Mouse (Mus musculus): ENCODE results near the gene Gm12248. TPM values are rescaled to one million over a fixed set of nuclear protein-coding genes. Genes with fewer than 3 reads are reported as not detected.
"Not testable (repeated sequence)": the region's sequence is repeated elsewhere in the genome, so short reads cannot be mapped to it uniquely, and the experiment has no call there.

The Gm12248 gene
- polyA plus RNA-seq, 1 experiment = not detected

- H3K4me3 ChIP-seq (ENCODE audit: insufficient read depth, low read depth, low read length) = no peak overlapping the region
- H3K4me1 ChIP-seq (ENCODE audit: control insufficient read depth, insufficient read depth, insufficient read length, low read length) = no peaks in the 10 kb centered on the region
- H3K27ac ChIP-seq (replicated peaks; ENCODE audit: low read depth, low read length) = no peak overlapping the region
Measured at GRCm38 (mm10) chr11:58116560-58116959, 23.6 kb upstream of the Gm12248 start.

GRCm38 (mm10) chr11:58107664-58108337 is 14.9 kb upstream of the Gm12248 start:
- H3K27ac ChIP-seq (replicated peaks; ENCODE audit: low read depth, low read length) = no peak overlapping the region
- peaks cover 14% of the 10 kb centered on the region for H3K4me1 ChIP-seq (ENCODE audit: control insufficient read depth, insufficient read depth, insufficient read length, low read length)
- H3K4me3 ChIP-seq (ENCODE audit: insufficient read depth, low read depth, low read length) = no peak overlapping the region

- Histone ChIP-seq H3K4me1 (ENCODE audit: control insufficient read depth, insufficient read depth, insufficient read length, low read length) (peaks cover 15% of the 10 kb centered on the region), H3K4me3 (ENCODE audit: insufficient read depth, low read depth, low read length) (no peak overlapping the region), H3K27ac (replicated peaks; ENCODE audit: low read depth, low read length) (no peak overlapping the region)
Measured at GRCm38 (mm10) chr11:58107009-58107408, 14.1 kb upstream of the Gm12248 start.

- Histone ChIP-seq H3K4me1 (ENCODE audit: control insufficient read depth, insufficient read depth, insufficient read length, low read length) (peaks cover 15% of the 10 kb centered on the region), H3K4me3 (ENCODE audit: insufficient read depth, low read depth, low read length) (peak overlapping the region; percentile 86), H3K27ac (replicated peaks; ENCODE audit: low read depth, low read length) (peak overlapping the region; percentile 73)
Measured at GRCm38 (mm10) chr11:58104351-58104791, 11.4 kb upstream of the Gm12248 start.

DNA sequence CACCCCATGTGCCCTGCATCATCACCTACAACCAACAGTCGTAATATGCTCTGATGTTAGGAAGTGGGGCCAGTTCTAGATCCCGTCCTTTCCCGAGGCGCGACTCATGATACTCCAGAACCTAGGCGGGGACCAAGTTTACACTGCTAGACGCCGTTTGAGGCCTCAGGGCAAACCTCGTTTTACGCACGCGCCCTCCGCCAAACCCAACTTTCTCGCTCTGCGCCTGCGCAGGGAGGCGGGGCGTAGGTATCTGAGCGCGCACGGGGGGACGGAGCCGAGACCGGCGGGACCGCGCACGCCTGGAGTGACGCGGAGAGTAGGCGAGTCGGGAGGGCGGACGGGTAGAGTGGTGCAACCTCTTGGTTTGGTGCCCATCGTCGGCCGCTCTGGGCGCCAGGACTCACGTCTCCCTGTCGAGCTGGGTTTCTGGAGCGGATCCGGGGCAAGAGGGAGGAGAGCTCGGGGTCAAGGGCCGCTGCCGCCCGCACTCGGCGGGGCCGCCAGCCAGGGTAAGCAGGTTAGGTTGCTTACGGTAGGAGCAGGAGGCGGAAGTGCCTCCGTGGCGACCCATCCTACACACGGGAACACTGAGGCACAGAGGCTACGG is 10.9 kb upstream of the Gm12248 start, which contains the start of gene Cnot8:
Gene Cnot8 (plus strand): TSS at position 457 of the 610 bp plus-strand sequence.
- H3K4me3 ChIP-seq (ENCODE audit: insufficient read depth, low read depth, low read length) = peak within 1 kb of the TSS; percentile 86
- H3K27ac ChIP-seq (replicated peaks; ENCODE audit: low read depth, low read length) = peak within 1 kb of the TSS; percentile 86
- peaks cover 15% of the 10 kb centered on the region for H3K4me1 ChIP-seq (ENCODE audit: control insufficient read depth, insufficient read depth, insufficient read length, low read length)

GRCm38 (mm10) chr11:58103344-58103653 is 10.4 kb upstream of the Gm12248 start:
- peak overlapping the region; percentile 52 for H3K4me3 ChIP-seq (ENCODE audit: insufficient read depth, low read depth, low read length)
- peaks cover 15% of the 10 kb centered on the region for H3K4me1 ChIP-seq (ENCODE audit: control insufficient read depth, insufficient read depth, insufficient read length, low read length)
- H3K27ac ChIP-seq (replicated peaks; ENCODE audit: low read depth, low read length) = peak overlapping the region; percentile 86

DNA sequence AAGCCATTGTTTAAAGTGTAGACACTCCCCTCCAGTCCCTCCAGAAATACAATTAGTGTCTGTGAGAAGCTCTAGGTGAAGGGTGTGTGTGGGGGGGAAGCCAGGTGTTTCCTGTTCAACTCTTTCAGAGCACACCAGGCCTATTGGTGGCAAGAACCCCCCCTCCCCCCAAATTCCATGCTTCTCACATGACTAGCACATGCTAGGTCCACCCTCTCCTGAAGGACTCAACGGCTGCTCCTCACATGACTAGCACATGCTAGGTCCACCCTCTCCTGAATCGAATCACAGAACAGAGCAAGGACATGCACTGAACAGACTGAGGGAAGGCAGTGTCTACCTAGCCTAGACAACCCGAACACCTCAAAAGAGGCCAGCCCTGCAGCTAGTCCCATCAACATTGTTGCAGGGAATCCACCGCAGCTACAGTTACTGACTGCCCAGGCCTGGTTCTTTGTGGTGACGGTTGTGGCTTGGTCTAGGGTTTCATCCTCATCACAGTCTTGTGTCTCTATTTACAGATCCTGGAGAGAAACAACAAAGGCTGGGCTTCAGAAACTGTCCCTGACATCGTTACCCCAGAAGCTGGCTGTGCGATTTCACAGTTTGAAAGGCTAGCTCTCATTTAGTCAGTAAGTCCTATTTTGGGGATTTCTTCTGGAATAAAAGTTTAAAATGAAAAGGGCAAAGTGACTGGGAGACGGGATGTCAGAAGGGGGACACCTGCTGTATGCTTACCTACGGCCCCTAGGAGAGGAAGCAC is 9.8 kb upstream of the Gm12248 start:
- Histone ChIP-seq H3K4me3 (ENCODE audit: insufficient read depth, low read depth, low read length) (no peak overlapping the region), H3K27ac (replicated peaks; ENCODE audit: low read depth, low read length) (peak overlapping the region; percentile 86), H3K4me1 (ENCODE audit: control insufficient read depth, insufficient read depth, insufficient read length, low read length) (peaks cover 11% of the 10 kb centered on the region)

DNA sequence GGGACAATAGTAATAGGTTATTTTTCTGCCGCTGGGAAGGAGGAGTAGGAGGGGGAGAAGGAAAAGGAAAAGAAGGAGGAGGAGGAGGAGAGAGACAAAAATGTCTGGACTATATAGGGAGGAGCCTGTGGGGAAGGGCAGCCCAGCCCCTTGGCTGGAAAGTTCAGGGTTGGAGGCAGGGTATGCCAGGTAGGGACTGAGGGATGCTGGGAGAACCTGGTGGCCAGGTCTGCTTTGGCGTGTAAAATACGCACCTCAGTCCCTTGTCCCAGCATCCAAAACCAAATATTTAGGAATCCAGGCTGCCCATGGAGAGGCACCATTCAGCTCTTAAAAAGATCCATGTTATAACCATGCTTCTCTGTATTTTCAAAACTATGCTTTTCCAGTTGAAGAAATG is 9.2 kb upstream of the Gm12248 start:
- Histone ChIP-seq H3K4me3 (ENCODE audit: insufficient read depth, low read depth, low read length) (no peak overlapping the region), H3K4me1 (ENCODE audit: control insufficient read depth, insufficient read depth, insufficient read length, low read length) (peaks cover 11% of the 10 kb centered on the region), H3K27ac (replicated peaks; ENCODE audit: low read depth, low read length) (peak overlapping the region; percentile 69)

- Histone ChIP-seq H3K27ac (replicated peaks; ENCODE audit: low read depth, low read length) (peak overlapping the region; percentile 20; the same call in 1 of the 2 replicates), H3K4me3 (ENCODE audit: insufficient read depth, low read depth, low read length) (no peak overlapping the region), H3K4me1 (ENCODE audit: control insufficient read depth, insufficient read depth, insufficient read length, low read length) (peaks cover 11% of the 10 kb centered on the region)
Measured at GRCm38 (mm10) chr11:58101194-58101720, 8.3 kb upstream of the Gm12248 start.

- no peak overlapping the region for H3K4me3 ChIP-seq (ENCODE audit: insufficient read depth, low read depth, low read length)
- H3K27ac ChIP-seq (replicated peaks; ENCODE audit: low read depth, low read length) = no peak overlapping the region
- peaks cover 9% of the 10 kb centered on the region for H3K4me1 ChIP-seq (ENCODE audit: control insufficient read depth, insufficient read depth, insufficient read length, low read length)
Measured at GRCm38 (mm10) chr11:58100006-58100405, 7.1 kb upstream of the Gm12248 start.

DNA sequence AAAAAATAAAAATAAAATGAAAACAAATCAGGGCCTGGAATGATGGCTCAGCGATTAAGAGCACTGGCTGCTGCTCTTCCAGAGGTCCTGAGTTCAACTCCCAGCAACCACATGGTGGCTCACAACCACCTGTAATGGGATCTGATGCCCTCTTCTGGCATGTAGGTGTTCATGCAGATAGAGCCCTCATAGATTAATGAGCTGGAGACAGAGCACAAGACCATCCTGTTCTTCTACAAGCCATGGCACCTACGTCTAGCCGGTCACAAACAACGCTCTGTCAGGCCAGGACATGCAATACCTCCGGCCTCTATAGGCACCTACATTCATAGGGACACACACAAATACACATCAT is 5.4 kb upstream of the Gm12248 start:
- H3K4me1 ChIP-seq (ENCODE audit: control insufficient read depth, insufficient read depth, insufficient read length, low read length); H3K4me3 ChIP-seq (ENCODE audit: insufficient read depth, low read depth, low read length); H3K27ac ChIP-seq (replicated peaks; ENCODE audit: low read depth, low read length): not testable (repeated sequence)

- Histone ChIP-seq H3K4me3 (ENCODE audit: insufficient read depth, low read depth, low read length) (peak overlapping the region; percentile 65), H3K4me1 (ENCODE audit: control insufficient read depth, insufficient read depth, insufficient read length, low read length) (peaks cover under 1% of the 10 kb centered on the region; the same call in 1 of the 2 replicates), H3K27ac (replicated peaks; ENCODE audit: low read depth, low read length) (peak overlapping the region; percentile 31; the same call in 1 of the 2 replicates)
Measured at GRCm38 (mm10) chr11:58097621-58098365, 4.9 kb upstream of the Gm12248 start.

DNA sequence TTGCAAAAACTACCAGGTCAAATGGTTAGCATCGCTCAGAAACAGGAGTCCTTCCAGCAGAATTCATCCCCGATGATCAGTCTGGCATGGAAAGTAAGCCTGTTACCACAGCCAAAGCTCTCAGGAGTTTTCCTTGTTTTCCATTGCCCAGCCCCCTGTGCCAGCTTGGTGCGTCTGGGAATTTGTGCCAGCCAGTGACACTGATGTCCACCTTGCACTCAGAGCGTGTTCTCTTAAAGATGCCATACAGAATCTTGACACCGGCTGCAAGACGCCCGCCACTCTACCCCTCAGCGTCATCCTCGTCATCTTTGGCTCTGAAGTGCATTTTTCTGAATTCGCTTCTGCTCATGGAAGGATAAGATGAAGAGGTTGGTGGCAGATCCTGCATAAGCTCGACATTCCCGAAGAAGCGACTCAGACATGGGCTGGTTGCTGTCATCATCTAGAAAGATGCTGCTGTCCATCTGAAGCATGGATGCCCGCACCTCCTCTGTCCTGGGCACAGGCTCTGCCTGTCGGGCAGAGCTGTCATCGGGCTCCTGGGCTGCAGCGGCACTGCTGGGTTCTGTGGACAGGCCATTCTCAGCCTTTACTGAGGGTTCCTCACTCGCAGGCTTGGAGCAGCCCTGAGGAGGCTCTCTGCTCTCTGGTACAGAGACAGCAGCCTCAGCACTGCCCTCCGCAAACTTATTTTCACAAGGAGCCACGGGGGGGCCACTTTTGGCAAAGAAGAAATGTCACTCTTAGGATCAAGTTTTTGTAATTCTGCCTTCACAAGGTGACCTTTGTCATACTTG is 4.1 kb upstream of the Gm12248 start:
- H3K4me3 ChIP-seq (ENCODE audit: insufficient read depth, low read depth, low read length) = peak overlapping the region; percentile 65
- H3K4me1 ChIP-seq (ENCODE audit: control insufficient read depth, insufficient read depth, insufficient read length, low read length) = no peaks in the 10 kb centered on the region
- H3K27ac ChIP-seq (replicated peaks; ENCODE audit: low read depth, low read length) = no peak overlapping the region; the same call in 1 of the 2 replicates

- Histone ChIP-seq H3K4me1 (ENCODE audit: control insufficient read depth, insufficient read depth, insufficient read length, low read length) (no peaks in the 10 kb centered on the region), H3K27ac (replicated peaks; ENCODE audit: low read depth, low read length) (no peak overlapping the region), H3K4me3 (ENCODE audit: insufficient read depth, low read depth, low read length) (no peak overlapping the region)
Measured at GRCm38 (mm10) chr11:58096160-58096559, 3.2 kb upstream of the Gm12248 start.
